Mouse (Mus musculus) ES-Bruce4 (cell line): ENCODE data around the gene Sp9. TPM values are rescaled to one million over a fixed set of nuclear protein-coding genes. Genes with fewer than 3 reads are reported as not detected.
A peak's percentile ranks its signal among the peaks of the same experiment; 100 is the strongest.

Experiments used
- H3K27ac ChIP-seq: 2 replicates; pipeline ENCODE4 v1.5.1; 2012; ENCODE audit warnings: low read length, inconsistent platforms; ENCODE audit not compliant: insufficient read depth
- H3K27me3 ChIP-seq: 2 replicates; pipeline ENCODE4 v1.6.1; 2012; ENCODE audit warnings: mild to moderate bottlenecking, low read length, inconsistent platforms; ENCODE audit not compliant: control insufficient read depth, poor library complexity, insufficient read depth, severe bottlenecking
- H3K36me3 ChIP-seq: 2 replicates; pipeline ENCODE4 v1.6.1; 2012; ENCODE audit warnings: inconsistent platforms, mild to moderate bottlenecking, low read length, moderate library complexity; ENCODE audit not compliant: control insufficient read depth, poor library complexity, insufficient read depth, severe bottlenecking
- H3K4me1 ChIP-seq: one replicate; pipeline ENCODE4 v1.8.1; 2011; ENCODE audit warnings: low read length; ENCODE audit not compliant: control insufficient read depth, insufficient read depth
- H3K4me3 ChIP-seq: 2 replicates; pipeline ENCODE4 v1.5.1; 2011; ENCODE audit warnings: low read depth, mild to moderate bottlenecking, low read length
- H3K9ac ChIP-seq: 2 replicates; pipeline ENCODE4 v1.6.1; 2012; ENCODE audit warnings: low read depth, mild to moderate bottlenecking, inconsistent platforms; ENCODE audit not compliant: poor library complexity, severe bottlenecking
- H3K9me3 ChIP-seq: replicated peaks from 2 replicates; pipeline ENCODE4 v1.6.1; 2012; ENCODE audit warnings: mild to moderate bottlenecking, low read length, inconsistent platforms; ENCODE audit not compliant: control insufficient read depth, poor library complexity, insufficient read depth, severe bottlenecking
- CTCF ChIP-seq: IDR thresholded peaks from one replicate; pipeline ENCODE4 v1.8.1; 2011; ENCODE audit warnings: low read depth, low read length
- EP300 ChIP-seq: IDR thresholded peaks from 2 replicates; pipeline ENCODE4 v1.6.1; 2011; ENCODE audit warnings: low read depth, low read length; ENCODE audit not compliant: insufficient read depth
- POLR2A ChIP-seq: IDR thresholded peaks from one replicate; pipeline ENCODE4 v1.8.1; 2011; ENCODE audit warnings: low read length; ENCODE audit not compliant: insufficient read depth
- polyA plus RNA-seq: library from polyadenylated mRNA; stranded (reverse); fragments of >200 nt; gene quantifications from 2 replicates; pipeline ENCODE4 v1.2.4, GENCODE M21; 2011; ENCODE audit warnings: low read depth; ENCODE audit not compliant: missing spikeins, insufficient read depth, insufficient read length

The Sp9 gene
- polyA plus RNA-seq, 1 experiment = not detected

DNA sequence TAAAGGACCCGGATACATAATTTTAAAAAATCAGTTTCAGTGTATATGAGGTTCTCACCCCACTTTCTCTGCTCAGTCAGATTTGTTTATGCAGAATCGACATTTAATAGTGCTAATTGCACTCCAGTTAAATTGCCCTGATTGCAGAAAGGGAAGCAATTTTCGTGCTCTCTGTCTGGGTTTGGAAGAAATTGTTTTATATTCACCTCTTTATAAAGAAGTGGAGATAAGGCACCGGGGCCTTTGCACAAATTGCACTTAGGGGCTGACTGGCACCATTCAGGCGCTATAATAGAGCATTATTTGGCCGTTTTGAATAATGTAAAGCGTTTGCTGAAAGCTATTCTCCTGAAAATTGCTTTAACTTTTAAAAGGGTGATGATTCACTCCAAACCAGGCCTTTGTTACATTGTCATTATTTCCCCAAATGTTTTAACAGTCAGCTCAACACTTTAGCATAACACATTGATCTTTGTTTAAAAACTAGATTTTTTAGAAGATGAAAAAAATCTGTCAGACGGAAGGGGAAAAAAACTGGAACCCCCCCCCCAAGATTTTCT, 2.8 kb upstream of the Sp9 start:
- no peak overlapping the region for H3K4me3 ChIP-seq
- no peaks in the 10 kb centered on the region for H3K36me3 ChIP-seq
- H3K27ac ChIP-seq = no peak overlapping the region
- no peak overlapping the region for H3K9ac ChIP-seq
- H3K27me3 ChIP-seq = peaks cover 47% of the 10 kb centered on the region
- H3K4me1 ChIP-seq = no peaks in the 10 kb centered on the region
- no peak for TF ChIP-seq EP300
- TF ChIP-seq CTCF = no peak
- no peak for TF ChIP-seq POLR2A
- H3K9me3 ChIP-seq = no peaks in the 10 kb centered on the region

DNA sequence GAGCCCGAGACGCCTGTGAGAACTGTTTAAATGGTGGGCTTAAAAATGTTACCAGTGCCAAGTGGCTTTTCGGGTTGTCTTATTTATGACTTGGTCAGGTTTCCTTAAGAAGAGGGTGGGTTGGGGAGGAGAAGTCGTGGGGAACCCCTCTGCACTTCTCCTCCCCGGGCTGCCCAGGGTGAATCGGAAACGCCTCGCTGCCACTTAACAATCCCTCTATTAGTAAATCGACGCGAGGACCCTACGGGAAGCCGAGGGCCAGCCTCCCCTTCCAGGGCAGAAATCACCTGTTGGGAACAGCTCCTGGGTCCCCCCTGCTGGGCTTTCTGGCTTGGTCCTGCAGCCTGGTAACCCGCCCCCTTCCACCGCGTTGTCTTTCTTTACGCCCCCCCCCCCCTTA, 2.1 kb upstream of the Sp9 start:
- no peak overlapping the region for H3K9ac ChIP-seq
- H3K9me3 ChIP-seq = no peaks in the 10 kb centered on the region
- H3K4me1 ChIP-seq = no peaks in the 10 kb centered on the region
- no peak for TF ChIP-seq CTCF
- no peak for TF ChIP-seq POLR2A
- TF ChIP-seq EP300 = no peak
- H3K27me3 ChIP-seq = peaks cover 47% of the 10 kb centered on the region
- no peak overlapping the region for H3K4me3 ChIP-seq
- H3K36me3 ChIP-seq = no peaks in the 10 kb centered on the region
- no peak overlapping the region for H3K27ac ChIP-seq

DNA sequence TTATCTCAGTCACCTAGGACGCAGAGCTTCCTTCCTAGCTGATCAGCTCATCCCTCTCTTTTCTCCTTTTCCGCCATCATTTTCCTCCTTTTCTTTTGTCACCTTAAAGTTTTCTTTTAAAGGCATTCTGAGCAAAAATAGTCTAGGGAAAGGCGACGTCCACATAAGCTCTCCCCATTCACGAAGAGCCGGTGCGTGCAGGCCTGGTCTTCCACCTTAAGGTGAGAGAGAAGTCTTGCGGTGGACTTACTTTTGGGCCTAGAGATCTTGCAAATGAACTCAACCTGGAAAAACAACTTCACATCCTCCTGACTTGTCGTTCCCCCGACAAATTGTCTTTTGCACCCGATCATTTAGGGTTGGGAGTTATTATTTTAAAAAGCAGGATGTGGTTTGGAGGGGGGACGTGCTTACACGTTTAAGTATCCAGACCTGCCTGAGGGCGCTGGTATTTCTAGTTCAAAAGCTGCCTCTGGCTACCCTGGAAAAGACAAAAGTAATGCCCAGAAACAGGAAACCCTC, 1.6 kb upstream of the Sp9 start:
- H3K4me3 ChIP-seq = no peak overlapping the region
- no peaks in the 10 kb centered on the region for H3K4me1 ChIP-seq
- no peak overlapping the region for H3K27ac ChIP-seq
- no peak overlapping the region for H3K9ac ChIP-seq
- no peaks in the 10 kb centered on the region for H3K36me3 ChIP-seq
- H3K27me3 ChIP-seq = peaks cover 47% of the 10 kb centered on the region
- H3K9me3 ChIP-seq = no peaks in the 10 kb centered on the region
- no peak for TF ChIP-seq POLR2A
- TF ChIP-seq CTCF = no peak
- TF ChIP-seq EP300 = no peak

DNA sequence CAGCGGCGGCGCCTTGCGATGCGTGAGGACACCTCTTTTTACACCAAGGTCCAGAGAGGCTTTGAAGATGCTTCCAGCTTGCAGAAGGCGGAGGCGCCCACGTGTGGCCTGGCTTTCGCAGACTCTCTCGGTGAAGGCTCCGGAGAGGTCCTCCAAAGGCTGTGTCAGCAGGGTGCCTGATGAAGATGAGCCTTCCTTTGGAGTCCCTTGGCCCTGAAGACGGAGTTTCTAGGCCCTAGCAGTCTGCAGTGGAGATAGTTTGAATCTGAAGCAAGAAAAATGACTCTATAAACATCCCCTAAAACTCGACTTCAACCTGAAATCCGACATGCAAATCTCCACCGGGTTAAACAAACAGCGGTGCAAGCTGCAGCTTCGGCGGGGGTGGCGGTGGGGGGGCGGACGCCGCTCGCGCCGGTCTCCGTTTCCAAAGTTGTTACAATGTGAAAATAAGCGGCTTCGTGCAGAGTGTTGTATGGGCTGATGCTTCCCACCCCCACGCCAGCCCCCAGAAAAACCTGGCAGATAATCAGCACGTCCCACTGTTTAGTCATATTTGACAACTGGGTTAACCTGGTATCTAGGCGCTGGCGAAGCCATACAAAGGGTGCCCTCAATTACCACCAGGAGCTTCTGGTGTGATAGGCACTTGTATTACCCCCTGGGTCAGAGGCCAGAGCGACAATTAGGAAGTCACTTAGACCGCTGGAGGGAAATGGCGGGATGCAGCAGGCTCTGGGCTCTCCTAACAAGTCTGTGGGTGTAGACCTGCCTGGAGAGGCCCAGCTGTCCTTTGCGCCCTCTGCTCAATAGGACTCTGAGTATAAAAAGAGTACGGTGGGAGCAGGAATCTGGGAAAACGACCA, 899 bp upstream of the Sp9 start:
- Histone ChIP-seq H3K4me3 (no peak overlapping the region), H3K27ac (no peak overlapping the region), H3K9me3 (no peaks in the 10 kb centered on the region), H3K27me3 (peaks cover 41% of the 10 kb centered on the region), H3K4me1 (no peaks in the 10 kb centered on the region), H3K9ac (no peak overlapping the region), H3K36me3 (no peaks in the 10 kb centered on the region)
- TF ChIP-seq EP300 (no peak), CTCF (no peak), POLR2A (no peak)

DNA sequence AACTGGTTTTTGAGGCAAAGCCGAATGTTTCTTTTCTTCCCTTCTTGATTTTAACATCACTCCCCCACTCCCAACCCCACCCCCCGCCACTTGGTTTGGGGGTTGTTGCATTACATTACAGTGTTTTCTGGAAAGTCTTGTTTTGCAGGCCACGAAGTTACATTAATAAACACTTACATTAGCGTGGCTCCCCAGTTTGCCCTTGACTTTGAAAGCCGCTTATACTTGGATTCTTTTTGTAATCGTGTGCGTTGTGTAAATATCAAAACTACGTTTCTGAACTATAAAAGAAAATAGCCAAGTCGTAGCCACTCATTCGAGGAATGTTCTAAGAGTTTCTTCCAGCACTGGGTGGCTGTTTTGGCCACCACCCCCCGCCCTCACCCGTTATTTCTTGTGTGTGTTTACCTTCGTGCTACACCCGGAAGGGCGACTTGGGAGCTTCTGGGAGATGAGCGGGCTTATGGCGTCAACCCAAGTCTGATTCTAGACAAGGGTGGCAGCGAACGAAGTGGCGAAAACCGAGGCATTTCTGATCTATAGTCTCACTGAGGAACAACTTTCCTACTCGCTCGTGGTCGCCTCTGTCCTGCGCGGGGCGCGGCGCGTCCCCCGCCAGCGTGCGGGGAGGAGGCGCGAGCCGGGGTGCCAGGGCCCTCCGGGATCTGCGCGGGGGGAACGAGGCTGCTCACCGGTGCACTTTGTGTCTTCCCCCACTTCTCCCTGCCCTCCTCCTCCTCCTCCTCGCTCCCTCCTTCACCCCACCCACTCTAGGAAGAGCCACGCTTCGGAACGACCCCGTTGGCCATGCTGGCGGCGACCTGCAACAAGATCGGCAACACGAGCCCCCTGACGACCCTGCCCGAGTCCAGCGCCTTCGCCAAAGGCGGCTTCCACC, 875 bp downstream of the Sp9 start:
- Histone ChIP-seq H3K9me3 (no peaks in the 10 kb centered on the region), H3K27ac (no peak overlapping the region), H3K4me1 (no peaks in the 10 kb centered on the region), H3K9ac (0 out of 2 replicates have a peak overlapping the region, but pooled peaks have one; percentile 3), H3K27me3 (peaks cover 47% of the 10 kb centered on the region), H3K36me3 (no peaks in the 10 kb centered on the region), H3K4me3 (peak overlapping the region; percentile 35)
- TF ChIP-seq CTCF (no peak), POLR2A (no peak), EP300 (no peak)
